Mouse (Mus musculus): ENCODE data around the gene Lmntd2.

- no peak for TF ChIP-seq CTCF (IDR thresholded peaks at IDR 0.05; ENCODE audit: low read depth)
- TF ChIP-seq EP300 (IDR thresholded peaks at IDR 0.05; ENCODE audit: low read depth) = no peak
Observed at GRCm38 (mm10) chr7:141231111-141231510, 17.2 kb upstream of the Lmntd2 start.
